Mouse (Mus musculus): ENCODE measurements at regions not wholly inside any gene's neighbourhood (a gene's known extent, or its start where the extent isn't known, plus 50 kb on each side); places are given as distances from the start of the nearest gene placed in this dataset.

DNA sequence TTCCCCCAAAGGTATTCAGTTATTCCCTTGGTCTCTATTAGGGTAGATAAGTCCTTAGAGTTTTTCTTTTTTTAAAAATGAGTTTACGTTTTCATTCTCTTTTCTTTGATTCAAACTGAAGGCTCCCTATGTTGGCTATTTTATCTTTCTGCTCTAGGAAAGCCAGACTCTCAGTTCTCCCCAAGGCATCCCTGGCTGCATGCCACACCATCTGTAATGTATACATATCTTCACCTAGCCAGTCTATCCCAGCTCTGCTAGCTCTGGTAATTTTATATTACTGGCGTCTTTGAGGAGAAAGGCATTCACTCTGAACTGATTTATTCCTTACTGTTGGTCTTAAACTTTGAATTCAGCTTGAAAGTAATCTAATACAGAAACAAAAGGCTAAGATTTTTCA is 65.2 kb upstream of the Cabcoco1 start:
- no peak overlapping the region for H3K4me3 ChIP-seq (ENCODE audit: control insufficient read depth in 1 of 2, insufficient read depth in 1 of 2, low read depth in 1 of 2, low read length in 2 of 2)
- H3K4me1 ChIP-seq (ENCODE audit: control insufficient read depth in 2 of 2, insufficient read depth in 2 of 2, low read length in 2 of 2), result no peaks in the 10 kb centered on the region
- H3K27me3 ChIP-seq (ENCODE audit: control insufficient read depth, insufficient read depth, low read length), result no peaks in the 10 kb centered on the region
- 62% methylated on average over 2 of the region's 2 CpGs for WGBS
- no peak for ATAC-seq (ENCODE audit: insufficient number of reproducible peaks, insufficient read depth, low FRiP score, low read depth)
- no peaks in the 10 kb centered on the region for H3K36me3 ChIP-seq (ENCODE audit: control insufficient read depth, insufficient read depth, low read length)
- no peak overlapping the region for H3K4me2 ChIP-seq (ENCODE audit: low read length)
- no peak overlapping the region for H3K27ac ChIP-seq (replicated peaks in 1 of 2; ENCODE audit: control insufficient read depth in 1 of 2, insufficient read depth in 1 of 2, low read depth in 2 of 2, low read length in 2 of 2)
- no peak overlapping the region for H3K9ac ChIP-seq (ENCODE audit: low read length)
- H3K9me3 ChIP-seq (ENCODE audit: control insufficient read depth, low read length), result no peaks in the 10 kb centered on the region

DNA sequence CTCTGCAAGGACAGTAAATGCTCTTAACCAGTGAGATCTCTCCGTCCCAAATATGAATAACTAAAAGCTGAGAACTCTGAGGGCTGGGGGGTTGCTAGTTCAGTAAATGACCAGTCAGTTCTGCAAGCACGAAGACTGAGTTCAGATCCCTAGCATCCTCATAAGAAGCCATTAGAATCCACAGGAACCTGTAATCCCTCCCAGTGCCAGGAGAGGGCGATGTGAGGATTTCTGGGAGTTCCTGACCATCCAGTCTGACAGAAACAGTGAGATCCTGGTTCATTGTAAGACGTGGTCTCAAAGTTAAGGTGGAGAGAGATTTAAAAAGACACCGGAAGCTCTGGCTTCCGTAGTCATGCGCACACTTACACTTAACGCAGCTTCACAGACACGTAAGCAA is 70.2 kb upstream of the Cabcoco1 start:
- 74% methylated on average over 9 of the region's 9 CpGs for WGBS
- Histone ChIP-seq H3K4me1 (ENCODE audit: control insufficient read depth in 2 of 2, insufficient read depth in 2 of 2, low read length in 2 of 2) (no peaks in the 10 kb centered on the region), H3K27ac (replicated peaks in 1 of 2; ENCODE audit: control insufficient read depth in 1 of 2, insufficient read depth in 1 of 2, low read depth in 2 of 2, low read length in 2 of 2) (no peak overlapping the region), H3K36me3 (ENCODE audit: control insufficient read depth, insufficient read depth, low read length) (no peaks in the 10 kb centered on the region), H3K4me2 (ENCODE audit: low read length) (no peak overlapping the region), H3K9ac (ENCODE audit: low read length) (no peak overlapping the region), H3K27me3 (ENCODE audit: control insufficient read depth, insufficient read depth, low read length) (no peaks in the 10 kb centered on the region), H3K9me3 (ENCODE audit: control insufficient read depth, low read length) (no peaks in the 10 kb centered on the region), H3K4me3 (ENCODE audit: control insufficient read depth in 1 of 2, insufficient read depth in 1 of 2, low read depth in 1 of 2, low read length in 2 of 2) (no peak overlapping the region)
- ATAC-seq (ENCODE audit: insufficient number of reproducible peaks, insufficient read depth, low FRiP score, low read depth), result no peak

DNA sequence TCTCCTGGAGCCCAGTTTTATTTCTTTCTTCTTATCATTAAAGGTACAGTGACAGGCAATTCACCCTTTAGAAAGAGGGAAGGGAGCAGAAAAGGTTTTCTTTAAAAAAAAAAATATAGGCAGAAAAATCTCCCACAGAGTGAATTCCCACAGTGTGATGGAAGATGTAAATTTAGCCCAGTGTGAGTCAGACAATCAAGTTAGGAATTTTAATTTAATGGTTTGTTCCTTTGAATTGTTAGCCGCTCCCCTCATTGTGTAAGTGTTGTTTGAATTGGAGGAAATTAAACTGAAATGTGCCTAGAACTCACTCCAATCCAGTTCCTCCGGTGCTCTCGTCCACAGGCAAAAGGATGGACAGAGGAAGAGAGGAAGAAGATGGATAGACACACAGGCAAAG is 71.0 kb upstream of the Cabcoco1 start:
- H3K27ac ChIP-seq (replicated peaks in 1 of 2; ENCODE audit: control insufficient read depth in 1 of 2, insufficient read depth in 1 of 2, low read depth in 2 of 2, low read length in 2 of 2), result no peak overlapping the region
- H3K9me3 ChIP-seq (ENCODE audit: control insufficient read depth, low read length), result no peaks in the 10 kb centered on the region
- H3K4me3 ChIP-seq (ENCODE audit: control insufficient read depth in 1 of 2, insufficient read depth in 1 of 2, low read depth in 1 of 2, low read length in 2 of 2), result no peak overlapping the region
- no peak overlapping the region for H3K4me2 ChIP-seq (ENCODE audit: low read length)
- H3K36me3 ChIP-seq (ENCODE audit: control insufficient read depth, insufficient read depth, low read length), result no peaks in the 10 kb centered on the region
- no peaks in the 10 kb centered on the region for H3K4me1 ChIP-seq (ENCODE audit: control insufficient read depth in 2 of 2, insufficient read depth in 2 of 2, low read length in 2 of 2)
- H3K9ac ChIP-seq (ENCODE audit: low read length), result no peak overlapping the region
- 84% methylated on average over 3 of the region's 3 CpGs for WGBS
- ATAC-seq (ENCODE audit: insufficient number of reproducible peaks, insufficient read depth, low FRiP score, low read depth), result no peak
- no peaks in the 10 kb centered on the region for H3K27me3 ChIP-seq (ENCODE audit: control insufficient read depth, insufficient read depth, low read length)

DNA sequence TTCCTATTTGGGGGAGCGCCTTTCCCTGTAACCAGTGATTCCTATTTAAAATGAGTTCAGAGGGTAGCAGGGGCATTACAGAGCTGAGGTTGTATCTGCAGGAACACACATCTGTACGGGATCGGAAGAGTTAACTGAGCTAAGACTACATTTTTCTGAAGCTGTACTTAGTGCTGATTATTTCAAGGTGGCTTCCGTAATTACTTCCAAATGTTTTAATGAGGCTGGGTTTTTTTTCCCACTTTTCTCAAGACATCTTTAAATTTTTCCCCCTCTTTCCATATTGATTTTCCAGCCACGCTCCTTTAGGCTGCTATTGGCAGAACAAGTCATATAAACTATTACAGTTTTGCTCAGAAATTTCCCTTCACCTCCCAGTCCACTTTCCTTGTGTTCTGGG is 82.1 kb upstream of the Cabcoco1 start:
- no peaks in the 10 kb centered on the region for H3K27me3 ChIP-seq (ENCODE audit: control insufficient read depth, insufficient read depth, low read length)
- no peaks in the 10 kb centered on the region for H3K36me3 ChIP-seq (ENCODE audit: control insufficient read depth, insufficient read depth, low read length)
- H3K4me1 ChIP-seq (ENCODE audit: control insufficient read depth in 2 of 2, insufficient read depth in 2 of 2, low read length in 2 of 2), result no peaks in the 10 kb centered on the region
- no peak overlapping the region for H3K4me2 ChIP-seq (ENCODE audit: low read length)
- H3K4me3 ChIP-seq (ENCODE audit: control insufficient read depth in 1 of 2, insufficient read depth in 1 of 2, low read depth in 1 of 2, low read length in 2 of 2), result no peak overlapping the region
- H3K9me3 ChIP-seq (ENCODE audit: control insufficient read depth, low read length), result no peaks in the 10 kb centered on the region
- H3K9ac ChIP-seq (ENCODE audit: low read length), result no peak overlapping the region
- H3K27ac ChIP-seq (replicated peaks in 1 of 2; ENCODE audit: control insufficient read depth in 1 of 2, insufficient read depth in 1 of 2, low read depth in 2 of 2, low read length in 2 of 2), result no peak overlapping the region
- no peak for ATAC-seq (ENCODE audit: insufficient number of reproducible peaks, insufficient read depth, low FRiP score, low read depth)
- WGBS, result 88% methylated on average over 5 of the region's 5 CpGs

DNA sequence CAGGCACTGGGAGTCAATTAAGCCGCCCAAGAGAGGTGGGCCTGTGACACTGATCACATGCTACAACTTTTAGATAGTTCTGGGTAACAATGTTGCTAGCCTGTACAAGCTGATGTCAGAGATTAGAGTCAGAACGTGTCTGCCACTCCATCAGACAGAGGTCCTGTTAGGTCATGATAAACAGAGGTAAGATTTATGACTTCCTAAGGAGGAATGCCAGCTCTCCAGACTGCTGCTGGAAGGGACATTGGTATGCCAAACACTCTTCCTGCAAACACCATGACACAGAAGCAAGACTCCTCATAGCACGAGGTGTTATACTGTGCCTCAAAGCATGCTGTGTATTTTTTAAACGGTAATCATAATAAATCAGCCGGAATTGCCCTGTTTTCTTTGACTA is 83.6 kb upstream of the Cabcoco1 start:
- Histone ChIP-seq H3K36me3 (ENCODE audit: control insufficient read depth, insufficient read depth, low read length) (no peaks in the 10 kb centered on the region), H3K9me3 (ENCODE audit: control insufficient read depth, low read length) (no peaks in the 10 kb centered on the region), H3K4me3 (ENCODE audit: control insufficient read depth in 1 of 2, insufficient read depth in 1 of 2, low read depth in 1 of 2, low read length in 2 of 2) (no peak overlapping the region), H3K27ac (replicated peaks in 1 of 2; ENCODE audit: control insufficient read depth in 1 of 2, insufficient read depth in 1 of 2, low read depth in 2 of 2, low read length in 2 of 2) (no peak overlapping the region), H3K27me3 (ENCODE audit: control insufficient read depth, insufficient read depth, low read length) (no peaks in the 10 kb centered on the region), H3K4me2 (ENCODE audit: low read length) (no peak overlapping the region), H3K9ac (ENCODE audit: low read length) (no peak overlapping the region), H3K4me1 (ENCODE audit: control insufficient read depth in 2 of 2, insufficient read depth in 2 of 2, low read length in 2 of 2) (no peaks in the 10 kb centered on the region)
- WGBS, result 45% methylated on average over 5 of the region's 5 CpGs
- no peak for ATAC-seq (ENCODE audit: insufficient number of reproducible peaks, insufficient read depth, low FRiP score, low read depth)

DNA sequence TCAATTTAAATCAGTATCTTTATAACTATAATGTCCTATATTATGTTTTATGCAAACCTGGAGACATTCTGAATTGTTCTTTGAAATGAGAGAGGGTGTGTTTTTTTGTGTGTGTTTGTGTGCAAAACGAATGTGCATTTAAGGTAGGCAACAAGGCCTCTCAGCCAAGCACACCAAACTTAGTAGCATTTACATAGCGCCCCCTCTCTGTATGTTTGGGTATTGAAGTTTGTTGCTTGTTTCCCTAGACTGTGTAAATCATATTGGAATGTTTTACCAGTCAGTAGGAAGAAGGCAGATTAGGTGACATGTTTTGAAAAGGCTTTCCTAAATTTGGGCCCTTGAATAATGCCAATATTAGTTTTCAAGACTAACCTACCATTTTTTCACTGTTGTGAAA is 84.1 kb upstream of the Cabcoco1 start:
- 36% methylated on average over 2 of the region's 2 CpGs for WGBS
- no peak overlapping the region for H3K27ac ChIP-seq (replicated peaks in 1 of 2; ENCODE audit: control insufficient read depth in 1 of 2, insufficient read depth in 1 of 2, low read depth in 2 of 2, low read length in 2 of 2)
- no peak overlapping the region for H3K4me3 ChIP-seq (ENCODE audit: control insufficient read depth in 1 of 2, insufficient read depth in 1 of 2, low read depth in 1 of 2, low read length in 2 of 2)
- no peak for ATAC-seq (ENCODE audit: insufficient number of reproducible peaks, insufficient read depth, low FRiP score, low read depth)
- no peak overlapping the region for H3K4me2 ChIP-seq (ENCODE audit: low read length)
- H3K27me3 ChIP-seq (ENCODE audit: control insufficient read depth, insufficient read depth, low read length), result no peaks in the 10 kb centered on the region
- H3K9me3 ChIP-seq (ENCODE audit: control insufficient read depth, low read length), result no peaks in the 10 kb centered on the region
- no peaks in the 10 kb centered on the region for H3K36me3 ChIP-seq (ENCODE audit: control insufficient read depth, insufficient read depth, low read length)
- no peak overlapping the region for H3K9ac ChIP-seq (ENCODE audit: low read length)
- no peaks in the 10 kb centered on the region for H3K4me1 ChIP-seq (ENCODE audit: control insufficient read depth in 2 of 2, insufficient read depth in 2 of 2, low read length in 2 of 2)

DNA sequence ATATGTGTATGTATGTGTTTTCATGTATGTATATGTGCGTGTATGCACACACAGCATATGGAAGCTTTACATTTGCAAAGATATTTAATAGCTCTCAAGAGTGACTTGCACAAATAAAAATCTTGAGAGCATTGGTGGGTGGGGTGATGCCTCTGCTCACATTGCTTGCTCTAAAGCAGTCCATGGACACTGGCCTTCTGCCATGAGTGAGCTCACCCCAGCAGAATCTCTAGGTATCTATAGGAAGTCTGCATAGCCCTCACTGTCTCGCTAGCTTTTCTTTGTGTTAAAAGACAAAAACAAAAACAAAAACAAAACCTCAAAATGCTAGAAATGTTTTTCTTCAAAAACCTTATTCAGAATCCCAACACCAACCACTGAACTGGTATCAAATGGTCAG is 87.8 kb upstream of the Cabcoco1 start:
- H3K9me3 ChIP-seq (ENCODE audit: control insufficient read depth, low read length), result no peaks in the 10 kb centered on the region
- H3K36me3 ChIP-seq (ENCODE audit: control insufficient read depth, insufficient read depth, low read length), result no peaks in the 10 kb centered on the region
- no peaks in the 10 kb centered on the region for H3K4me1 ChIP-seq (ENCODE audit: control insufficient read depth in 2 of 2, insufficient read depth in 2 of 2, low read length in 2 of 2)
- 69% methylated on average over 2 of the region's 2 CpGs for WGBS
- no peak overlapping the region for H3K27ac ChIP-seq (replicated peaks in 1 of 2; ENCODE audit: control insufficient read depth in 1 of 2, insufficient read depth in 1 of 2, low read depth in 2 of 2, low read length in 2 of 2)
- H3K27me3 ChIP-seq (ENCODE audit: control insufficient read depth, insufficient read depth, low read length), result no peaks in the 10 kb centered on the region
- no peak for ATAC-seq (ENCODE audit: insufficient number of reproducible peaks, insufficient read depth, low FRiP score, low read depth)
- no peak overlapping the region for H3K4me2 ChIP-seq (ENCODE audit: low read length)
- H3K4me3 ChIP-seq (ENCODE audit: control insufficient read depth in 1 of 2, insufficient read depth in 1 of 2, low read depth in 1 of 2, low read length in 2 of 2), result no peak overlapping the region
- no peak overlapping the region for H3K9ac ChIP-seq (ENCODE audit: low read length)

DNA sequence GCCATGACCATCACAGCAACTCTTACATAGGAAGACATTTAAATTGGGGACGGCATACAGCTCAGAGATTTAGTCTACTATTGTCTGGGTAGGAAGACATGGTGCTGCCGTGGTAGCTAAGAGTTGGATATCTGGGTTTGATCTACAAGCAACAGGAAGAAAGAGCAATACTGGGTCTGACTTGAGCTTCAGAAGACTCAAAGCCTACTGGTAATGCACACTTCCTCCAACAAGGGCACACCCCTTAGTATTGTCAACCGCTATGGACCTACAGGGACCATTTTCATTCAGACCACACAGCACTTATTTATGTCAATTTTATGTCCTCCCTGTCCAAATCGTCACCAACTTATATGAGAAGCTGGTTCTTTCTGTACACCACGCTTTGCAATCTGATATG is 90.3 kb upstream of the Tmem26 start:
- Histone ChIP-seq H3K4me3 (ENCODE audit: control insufficient read depth in 1 of 2, insufficient read depth in 1 of 2, low read depth in 1 of 2, low read length in 2 of 2) (no peak overlapping the region), H3K27me3 (ENCODE audit: control insufficient read depth, insufficient read depth, low read length) (no peaks in the 10 kb centered on the region), H3K9me3 (ENCODE audit: control insufficient read depth, low read length) (no peaks in the 10 kb centered on the region), H3K4me1 (ENCODE audit: control insufficient read depth in 2 of 2, insufficient read depth in 2 of 2, low read length in 2 of 2) (no peaks in the 10 kb centered on the region), H3K4me2 (ENCODE audit: low read length) (no peak overlapping the region), H3K36me3 (ENCODE audit: control insufficient read depth, insufficient read depth, low read length) (no peaks in the 10 kb centered on the region), H3K9ac (ENCODE audit: low read length) (no peak overlapping the region), H3K27ac (replicated peaks in 1 of 2; ENCODE audit: control insufficient read depth in 1 of 2, insufficient read depth in 1 of 2, low read depth in 2 of 2, low read length in 2 of 2) (no peak overlapping the region)
- WGBS, result 77% methylated on average over 5 of the region's 5 CpGs
- ATAC-seq (ENCODE audit: insufficient number of reproducible peaks, insufficient read depth, low FRiP score, low read depth), result no peak
